Mouse (Mus musculus): Measurements from ENCODE around the gene 1700016H13Rik. TPM values are rescaled to one million over a fixed set of nuclear protein-coding genes. Genes with fewer than 3 reads are reported as not detected.

The 1700016H13Rik gene
- polyA plus RNA-seq, 1 experiment from 2014 or later: 0.18 TPM

DNA sequence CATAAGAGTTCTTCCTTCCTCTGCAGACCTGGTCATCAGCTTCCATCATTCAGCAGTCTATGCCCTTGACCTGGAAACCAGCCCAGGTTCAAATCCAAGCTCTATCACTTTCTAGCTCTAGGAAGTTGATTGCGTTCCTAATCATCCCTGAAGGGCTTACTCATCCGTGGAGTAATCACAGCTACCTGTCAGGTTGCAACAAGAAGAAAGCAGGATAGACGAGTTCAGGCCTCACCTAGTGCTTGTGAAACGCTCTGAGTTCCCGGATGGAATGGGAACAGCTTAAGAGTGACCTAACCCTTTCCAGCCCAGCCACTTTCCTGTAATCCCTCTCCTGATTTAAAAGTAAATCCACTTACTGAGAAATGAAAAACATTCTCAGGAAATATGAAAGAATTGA lies 45.7 kb downstream of the 1700016H13Rik start:
- WGBS: 55% methylated on average over 5 of the region's 5 CpGs
- no peak for ATAC-seq (ENCODE audit: insufficient number of reproducible peaks, low FRiP score)
- H3K4me2 ChIP-seq: no peak overlapping the region
- 0 out of 2 replicates have a peak, but pooled peaks cover 2% of the 10 kb centered on the region for H3K9me3 ChIP-seq (replicated peaks)
- no peak overlapping the region for H3K27ac ChIP-seq (ENCODE audit: poor library complexity, severe bottlenecking)
- H3K4me3 ChIP-seq: no peak overlapping the region
- H3K27me3 ChIP-seq (replicated peaks): no peaks in the 10 kb centered on the region
- H3K36me3 ChIP-seq: no peaks in the 10 kb centered on the region
- H3K9ac ChIP-seq: no peak overlapping the region
- H3K4me1 ChIP-seq (replicated peaks): no peaks in the 10 kb centered on the region

DNA sequence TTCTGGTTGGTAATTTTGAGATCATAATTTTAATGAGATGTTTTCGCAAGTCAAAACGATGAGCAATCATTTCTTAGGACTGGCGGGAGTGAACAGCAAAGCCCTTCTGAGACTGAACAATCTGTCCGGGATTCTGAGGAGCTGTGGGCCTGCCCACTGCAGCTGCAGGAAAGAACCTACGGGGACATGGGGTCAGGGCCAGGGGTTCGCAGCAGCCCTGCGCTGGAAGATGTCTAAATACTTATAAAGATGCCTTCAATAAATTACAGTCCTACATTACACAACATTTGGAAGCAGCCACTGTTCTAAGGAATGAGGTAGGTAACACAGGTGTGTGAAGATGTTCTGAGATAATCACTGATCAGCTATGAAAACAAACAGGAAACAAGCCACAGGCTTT lies 50.1 kb downstream of the 1700016H13Rik start:
- H3K4me3 ChIP-seq: no peak overlapping the region
- WGBS: 78% methylated on average over 7 of the region's 7 CpGs
- H3K9ac ChIP-seq: no peak overlapping the region
- H3K4me2 ChIP-seq: no peak overlapping the region
- no peaks in the 10 kb centered on the region for H3K36me3 ChIP-seq
- no peak overlapping the region for H3K27ac ChIP-seq (ENCODE audit: poor library complexity, severe bottlenecking)
- H3K4me1 ChIP-seq (replicated peaks): no peaks in the 10 kb centered on the region
- H3K9me3 ChIP-seq (replicated peaks): 0 out of 2 replicates have a peak, but pooled peaks cover 2% of the 10 kb centered on the region
- H3K27me3 ChIP-seq (replicated peaks): no peaks in the 10 kb centered on the region
- ATAC-seq (ENCODE audit: insufficient number of reproducible peaks, low FRiP score): no peak

GRCm38 (mm10) chr5:103603115-103603893 lies 52.5 kb downstream of the 1700016H13Rik start:
- ATAC-seq (ENCODE audit: insufficient number of reproducible peaks, low FRiP score): no peak
- Histone ChIP-seq H3K36me3 (no peaks in the 10 kb centered on the region), H3K27me3 (replicated peaks) (no peaks in the 10 kb centered on the region), H3K27ac (ENCODE audit: poor library complexity, severe bottlenecking) (no peak overlapping the region), H3K4me1 (replicated peaks) (peaks cover 8% of the 10 kb centered on the region), H3K4me2 (no peak overlapping the region), H3K9ac (no peak overlapping the region), H3K9me3 (replicated peaks) (0 out of 2 replicates have a peak, but pooled peaks cover 2% of the 10 kb centered on the region), H3K4me3 (no peak overlapping the region)
- 73% methylated on average over 11 of the region's 11 CpGs for WGBS

DNA sequence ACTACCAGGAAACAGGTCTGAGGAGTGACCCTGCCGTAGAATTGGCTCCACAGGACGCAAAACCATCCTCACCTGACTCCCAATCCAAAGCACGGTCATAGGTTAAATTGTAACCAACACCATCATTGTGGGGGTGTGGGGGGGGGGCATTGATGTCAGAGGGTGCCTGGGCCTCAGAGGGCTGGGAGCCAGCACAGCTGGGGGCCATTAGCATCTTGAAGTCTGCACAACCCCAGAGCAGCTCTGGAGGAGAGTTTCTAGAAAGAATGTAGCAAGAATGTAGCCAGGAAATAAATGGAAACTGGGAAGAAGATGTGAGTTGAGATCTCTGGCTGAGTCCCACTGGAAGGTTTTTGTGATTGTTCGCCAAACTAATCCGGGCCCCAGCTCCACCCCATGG lies 56.9 kb downstream of the 1700016H13Rik start:
- Histone ChIP-seq H3K9me3 (replicated peaks) (no peaks in the 10 kb centered on the region), H3K4me1 (replicated peaks) (peaks cover 33% of the 10 kb centered on the region), H3K9ac (no peak overlapping the region), H3K4me2 (no peak overlapping the region), H3K27me3 (replicated peaks) (no peaks in the 10 kb centered on the region), H3K36me3 (peaks cover 3% of the 10 kb centered on the region; the same call in 1 of the 2 replicates), H3K4me3 (no peak overlapping the region), H3K27ac (ENCODE audit: poor library complexity, severe bottlenecking) (peak overlapping the region; percentile 35; the same call in 1 of the 2 replicates)
- WGBS: 80% methylated on average over 5 of the region's 5 CpGs
- no peak for ATAC-seq (ENCODE audit: insufficient number of reproducible peaks, low FRiP score)

DNA sequence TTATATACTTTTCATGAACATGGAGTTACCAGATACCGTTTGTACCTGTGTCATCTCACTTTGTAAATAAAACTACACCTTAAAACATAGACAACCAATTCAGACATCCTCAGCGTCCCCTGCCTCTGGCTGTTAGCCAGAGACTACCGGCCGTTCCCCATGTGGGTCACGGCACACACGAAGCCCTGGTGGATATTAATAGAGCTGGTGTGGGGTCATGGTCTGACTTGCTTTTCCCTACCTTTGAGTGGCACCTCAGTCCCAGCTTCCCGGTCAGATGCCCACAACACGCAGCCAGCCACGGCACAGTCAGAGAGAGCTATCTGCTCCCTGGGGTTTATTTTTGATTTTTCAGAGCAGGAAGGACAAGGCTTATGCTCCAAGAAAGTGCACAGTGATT lies 57.5 kb downstream of the 1700016H13Rik start:
- Histone ChIP-seq H3K27me3 (replicated peaks) (no peaks in the 10 kb centered on the region), H3K4me2 (no peak overlapping the region), H3K9ac (no peak overlapping the region), H3K4me3 (no peak overlapping the region), H3K27ac (ENCODE audit: poor library complexity, severe bottlenecking) (peak overlapping the region; percentile 35; the same call in 1 of the 2 replicates), H3K4me1 (replicated peaks) (peaks cover 33% of the 10 kb centered on the region), H3K36me3 (peaks cover 6% of the 10 kb centered on the region; the same call in 1 of the 2 replicates), H3K9me3 (replicated peaks) (no peaks in the 10 kb centered on the region)
- no peak for ATAC-seq (ENCODE audit: insufficient number of reproducible peaks, low FRiP score)
- WGBS: 61% methylated on average over 9 of the region's 9 CpGs

Other genes starting within 250 kb of the 1700016H13Rik start
- gene Ptpn13, start 230.8 kb downstream of the 1700016H13Rik start, polyA plus RNA-seq (2016; fragmentation: Nextera tagmentation; extraction: Ambion mirVana): 15.1 and 16.8 TPM in 2 replicates
- gene Slc10a6, start 26.6 kb downstream of the 1700016H13Rik start, polyA plus RNA-seq (2016; fragmentation: Nextera tagmentation; extraction: Ambion mirVana): 0.20 and 0.26 TPM in 2 replicates
- 11.4 and 13.4 TPM in 2 replicates for gene Aff1, start 36.4 kb upstream of the 1700016H13Rik start, polyA plus RNA-seq (2016; fragmentation: Nextera tagmentation; extraction: Ambion mirVana)

All from heart, embryonic 12.5 days (tissue).